Mouse (Mus musculus): Measurements from ENCODE around the gene Serpina3n. TPM values are rescaled to one million over a fixed set of nuclear protein-coding genes. Genes with fewer than 3 reads are reported as not detected.

Gene Serpina3n
- polyA plus RNA-seq, 1 experiment from 2014 or later, result not detected

GRCm38 (mm10) chr12:104422615-104423392 lies 16.3 kb downstream of the Serpina3n start:
- no peak overlapping the region for H3K4me3 ChIP-seq (ENCODE audit: low read depth, low read length)

DNA sequence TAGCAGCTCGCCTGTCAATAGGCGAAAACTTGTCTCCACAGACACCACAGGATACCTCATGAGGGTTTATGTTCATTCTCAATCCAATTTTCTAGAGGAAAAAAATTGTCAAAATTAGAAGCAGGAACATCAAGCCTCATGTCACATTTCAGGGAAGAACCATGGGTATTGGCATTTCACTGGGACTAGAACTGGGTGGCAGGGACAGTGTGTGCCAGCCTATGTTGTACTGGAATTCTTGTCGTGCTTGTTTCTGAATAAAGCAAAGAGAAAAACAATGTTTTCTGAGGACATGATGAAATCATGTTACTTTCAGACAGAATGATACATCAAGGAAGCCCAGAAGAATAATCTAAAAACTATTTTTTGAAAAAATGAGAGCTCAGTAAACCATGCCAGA lies 19.1 kb downstream of the Serpina3n start:
- WGBS, result 72% methylated on average over 3 of the region's 3 CpGs

More at GRCm38 (mm10) chr12:104422615-104423392, 16.3 kb downstream of the Serpina3n start:
- Histone ChIP-seq H3K36me3 (ENCODE audit: control insufficient read depth, insufficient read depth, low read length) (no peaks in the 10 kb centered on the region), H3K27ac (ENCODE audit: low read length) (no peak overlapping the region), H3K9me3 (ENCODE audit: control insufficient read depth, low read depth, low read length) (no peaks in the 10 kb centered on the region), H3K27me3 (ENCODE audit: control insufficient read depth, insufficient read depth, low read length) (no peaks in the 10 kb centered on the region), H3K4me2 (replicated peaks; ENCODE audit: low read depth, low read length) (no peak overlapping the region), H3K9ac (replicated peaks; ENCODE audit: low read depth, low read length) (no peak overlapping the region), H3K4me1 (ENCODE audit: control insufficient read depth, insufficient read depth, low read length) (no peaks in the 10 kb centered on the region)
- 69% methylated on average over 11 of the region's 11 CpGs for WGBS
- ATAC-seq (ENCODE audit: insufficient number of reproducible peaks, insufficient read depth, low FRiP score, low read depth), result no peak

GRCm38 (mm10) chr12:104426915-104427314 lies 20.4 kb downstream of the Serpina3n start:
- Histone ChIP-seq H3K9ac (replicated peaks; ENCODE audit: low read depth, low read length) (no peak overlapping the region), H3K9me3 (ENCODE audit: control insufficient read depth, low read depth, low read length) (no peaks in the 10 kb centered on the region)
- ATAC-seq (ENCODE audit: insufficient number of reproducible peaks, insufficient read depth, low FRiP score, low read depth), result 0 out of 2 replicates have a peak, but pooled peaks have one; percentile 10

More for the DNA sequence above, 19.1 kb downstream of the Serpina3n start:
- no peak overlapping the region for H3K27ac ChIP-seq (ENCODE audit: low read length)
- no peak for ATAC-seq (ENCODE audit: insufficient number of reproducible peaks, insufficient read depth, low FRiP score, low read depth)
- H3K4me3 ChIP-seq (ENCODE audit: low read depth, low read length), result no peak overlapping the region
- H3K4me1 ChIP-seq (ENCODE audit: control insufficient read depth, insufficient read depth, low read length), result no peaks in the 10 kb centered on the region
- no peak overlapping the region for H3K9ac ChIP-seq (replicated peaks; ENCODE audit: low read depth, low read length)
- no peak overlapping the region for H3K4me2 ChIP-seq (replicated peaks; ENCODE audit: low read depth, low read length)
- H3K27me3 ChIP-seq (ENCODE audit: control insufficient read depth, insufficient read depth, low read length), result no peaks in the 10 kb centered on the region
- no peaks in the 10 kb centered on the region for H3K36me3 ChIP-seq (ENCODE audit: control insufficient read depth, insufficient read depth, low read length)
- no peaks in the 10 kb centered on the region for H3K9me3 ChIP-seq (ENCODE audit: control insufficient read depth, low read depth, low read length)

DNA sequence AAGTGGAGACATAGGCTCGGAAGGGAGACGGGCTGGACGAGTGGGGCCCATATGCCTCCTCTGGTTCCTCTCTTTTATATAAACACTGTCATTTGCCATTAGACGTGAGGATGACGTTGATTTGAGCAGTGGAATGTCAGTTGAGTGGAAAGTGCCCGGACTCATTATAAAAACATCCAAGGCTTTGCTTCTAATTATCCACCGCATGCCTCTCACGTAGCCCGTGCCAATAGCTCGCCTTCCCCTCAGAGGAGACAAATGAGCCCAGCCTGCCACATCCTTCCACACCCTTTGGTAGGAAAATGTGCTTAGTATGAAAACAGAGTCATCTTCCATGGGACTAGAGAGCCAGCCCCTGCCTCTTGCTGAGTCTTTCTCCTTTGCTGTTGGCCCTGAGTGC lies 24.8 kb downstream of the Serpina3n start:
- Histone ChIP-seq H3K4me3 (ENCODE audit: low read depth, low read length) (no peak overlapping the region), H3K4me1 (ENCODE audit: control insufficient read depth, insufficient read depth, low read length) (no peaks in the 10 kb centered on the region), H3K9me3 (ENCODE audit: control insufficient read depth, low read depth, low read length) (no peaks in the 10 kb centered on the region), H3K27me3 (ENCODE audit: control insufficient read depth, insufficient read depth, low read length) (no peaks in the 10 kb centered on the region), H3K4me2 (replicated peaks; ENCODE audit: low read depth, low read length) (no peak overlapping the region), H3K27ac (ENCODE audit: low read length) (no peak overlapping the region), H3K9ac (replicated peaks; ENCODE audit: low read depth, low read length) (no peak overlapping the region), H3K36me3 (ENCODE audit: control insufficient read depth, insufficient read depth, low read length) (no peaks in the 10 kb centered on the region)
- 57% methylated on average over 10 of the region's 10 CpGs for WGBS
- ATAC-seq (ENCODE audit: insufficient number of reproducible peaks, insufficient read depth, low FRiP score, low read depth), result no peak

More at GRCm38 (mm10) chr12:104426915-104427314, 20.4 kb downstream of the Serpina3n start:
- WGBS, result 8% methylated on average over 7 of the region's 7 CpGs
- H3K36me3 ChIP-seq (ENCODE audit: control insufficient read depth, insufficient read depth, low read length), result no peaks in the 10 kb centered on the region
- no peaks in the 10 kb centered on the region for H3K4me1 ChIP-seq (ENCODE audit: control insufficient read depth, insufficient read depth, low read length)
- H3K4me2 ChIP-seq (replicated peaks; ENCODE audit: low read depth, low read length), result no peak overlapping the region
- no peaks in the 10 kb centered on the region for H3K27me3 ChIP-seq (ENCODE audit: control insufficient read depth, insufficient read depth, low read length)
- no peak overlapping the region for H3K4me3 ChIP-seq (ENCODE audit: low read depth, low read length)
- no peak overlapping the region for H3K27ac ChIP-seq (ENCODE audit: low read length)

DNA sequence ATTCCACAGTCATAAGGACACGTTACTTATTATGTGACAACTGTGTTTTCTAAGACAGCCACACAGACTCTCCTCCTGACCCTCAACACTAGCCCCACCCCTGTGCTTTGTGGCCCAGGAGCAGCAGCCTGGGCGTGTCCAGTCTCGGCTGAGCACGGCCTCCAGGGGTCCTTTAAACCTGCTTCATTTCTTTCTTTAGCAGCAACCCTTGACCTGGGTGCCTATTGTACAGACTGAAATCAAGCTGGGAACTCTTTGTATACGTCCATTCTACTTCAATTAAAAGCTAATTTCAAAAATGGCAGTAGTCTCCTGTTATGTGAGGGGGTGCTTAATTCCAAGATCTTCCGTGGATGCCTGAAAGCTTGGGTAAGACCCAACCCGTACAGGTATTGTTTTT lies 26.7 kb downstream of the Serpina3n start:
- H3K9ac ChIP-seq (replicated peaks; ENCODE audit: low read depth, low read length), result no peak overlapping the region
- no peaks in the 10 kb centered on the region for H3K9me3 ChIP-seq (ENCODE audit: control insufficient read depth, low read depth, low read length)
- no peak for ATAC-seq (ENCODE audit: insufficient number of reproducible peaks, insufficient read depth, low FRiP score, low read depth)
- no peak overlapping the region for H3K4me3 ChIP-seq (ENCODE audit: low read depth, low read length)
- H3K27me3 ChIP-seq (ENCODE audit: control insufficient read depth, insufficient read depth, low read length), result no peaks in the 10 kb centered on the region
- WGBS, result 53% methylated on average over 7 of the region's 7 CpGs
- H3K4me2 ChIP-seq (replicated peaks; ENCODE audit: low read depth, low read length), result no peak overlapping the region
- no peaks in the 10 kb centered on the region for H3K36me3 ChIP-seq (ENCODE audit: control insufficient read depth, insufficient read depth, low read length)
- H3K4me1 ChIP-seq (ENCODE audit: control insufficient read depth, insufficient read depth, low read length), result no peaks in the 10 kb centered on the region
- H3K27ac ChIP-seq (ENCODE audit: low read length), result no peak overlapping the region

DNA sequence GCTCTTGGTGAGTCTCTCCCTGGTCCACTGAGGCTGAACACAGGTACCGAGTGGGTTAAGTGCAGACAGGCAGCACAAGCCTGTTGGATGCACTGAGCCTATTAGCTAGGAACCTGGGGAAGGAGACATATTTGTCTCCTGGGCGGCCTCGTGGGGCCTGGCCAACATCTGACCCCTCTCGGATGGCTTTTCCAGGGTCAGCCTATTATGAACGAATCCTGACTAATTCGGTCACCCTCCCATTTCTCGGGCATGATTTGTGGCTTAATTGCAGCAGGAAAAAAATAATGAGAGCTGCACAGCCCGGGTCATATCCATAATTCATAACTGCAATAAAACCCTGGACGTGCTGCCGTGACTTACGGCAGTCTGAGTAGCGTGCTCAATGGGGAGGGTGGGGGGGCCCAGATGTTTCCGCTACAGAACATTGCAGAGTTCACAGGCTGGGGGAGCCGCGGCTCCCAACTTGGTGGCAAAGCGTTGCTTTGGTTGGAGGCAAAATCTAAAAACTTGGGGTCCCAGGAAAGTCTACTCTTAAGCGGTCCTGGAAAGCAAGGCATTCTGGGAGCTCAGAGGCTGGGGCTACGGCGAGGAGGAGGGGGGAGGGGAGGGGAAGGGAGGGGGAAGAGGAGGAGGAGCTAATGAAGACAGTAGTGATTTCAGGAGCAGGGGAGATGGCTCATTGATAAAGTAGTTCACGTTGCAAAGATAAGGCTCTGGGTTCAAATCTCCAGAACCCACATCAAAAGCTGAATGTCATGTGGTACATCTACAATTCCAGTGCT lies 27.6 kb downstream of the Serpina3n start:
- no peak overlapping the region for H3K9ac ChIP-seq (replicated peaks; ENCODE audit: low read depth, low read length)
- H3K4me2 ChIP-seq (replicated peaks; ENCODE audit: low read depth, low read length), result no peak overlapping the region
- H3K9me3 ChIP-seq (ENCODE audit: control insufficient read depth, low read depth, low read length), result no peaks in the 10 kb centered on the region
- H3K27me3 ChIP-seq (ENCODE audit: control insufficient read depth, insufficient read depth, low read length), result no peaks in the 10 kb centered on the region
- H3K4me1 ChIP-seq (ENCODE audit: control insufficient read depth, insufficient read depth, low read length), result no peaks in the 10 kb centered on the region
- no peaks in the 10 kb centered on the region for H3K36me3 ChIP-seq (ENCODE audit: control insufficient read depth, insufficient read depth, low read length)
- no peak overlapping the region for H3K4me3 ChIP-seq (ENCODE audit: low read depth, low read length)
- ATAC-seq (ENCODE audit: insufficient number of reproducible peaks, insufficient read depth, low FRiP score, low read depth), result no peak
- WGBS, result 61% methylated on average over 20 of the region's 20 CpGs
- H3K27ac ChIP-seq (ENCODE audit: low read length), result no peak overlapping the region

- no peak overlapping the region for H3K9ac ChIP-seq (replicated peaks; ENCODE audit: low read depth, low read length)
- no peaks in the 10 kb centered on the region for H3K9me3 ChIP-seq (ENCODE audit: control insufficient read depth, low read depth, low read length)
- no peaks in the 10 kb centered on the region for H3K36me3 ChIP-seq (ENCODE audit: control insufficient read depth, insufficient read depth, low read length)
- no peaks in the 10 kb centered on the region for H3K27me3 ChIP-seq (ENCODE audit: control insufficient read depth, insufficient read depth, low read length)
- no peaks in the 10 kb centered on the region for H3K4me1 ChIP-seq (ENCODE audit: control insufficient read depth, insufficient read depth, low read length)
- H3K27ac ChIP-seq (ENCODE audit: low read length), result no peak overlapping the region
- no peak overlapping the region for H3K4me2 ChIP-seq (replicated peaks; ENCODE audit: low read depth, low read length)
- WGBS, result 10% methylated on average over 22 of the region's 22 CpGs
- no peak overlapping the region for H3K4me3 ChIP-seq (ENCODE audit: low read depth, low read length)
- no peak for ATAC-seq (ENCODE audit: insufficient number of reproducible peaks, insufficient read depth, low FRiP score, low read depth)
Observed at GRCm38 (mm10) chr12:104440087-104440760, 33.7 kb downstream of the Serpina3n start.

DNA sequence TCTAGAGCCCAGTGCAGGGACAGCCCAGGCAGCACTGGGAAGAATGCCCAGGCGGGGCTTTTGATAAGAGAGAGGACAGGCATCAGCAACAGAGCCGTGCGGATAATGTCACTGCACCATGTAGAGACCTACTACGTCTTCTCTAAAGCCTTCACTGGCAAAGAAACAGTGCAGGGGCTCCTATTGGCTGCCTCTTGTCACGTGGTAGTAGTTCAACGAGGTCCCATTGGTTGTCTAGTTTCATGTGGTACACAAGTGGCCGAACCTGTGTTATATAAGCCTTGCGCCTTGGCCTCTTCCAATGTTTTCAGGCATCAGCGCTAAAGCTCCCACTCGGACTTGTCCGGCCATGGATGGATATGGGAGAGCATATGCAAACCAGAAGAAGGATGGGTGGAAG lies 37.2 kb downstream of the Serpina3n start:
- H3K9ac ChIP-seq (replicated peaks; ENCODE audit: low read depth, low read length), result no peak overlapping the region
- no peaks in the 10 kb centered on the region for H3K4me1 ChIP-seq (ENCODE audit: control insufficient read depth, insufficient read depth, low read length)
- no peaks in the 10 kb centered on the region for H3K27me3 ChIP-seq (ENCODE audit: control insufficient read depth, insufficient read depth, low read length)
- no peaks in the 10 kb centered on the region for H3K9me3 ChIP-seq (ENCODE audit: control insufficient read depth, low read depth, low read length)
- 86% methylated on average over 11 of the region's 11 CpGs for WGBS
- ATAC-seq (ENCODE audit: insufficient number of reproducible peaks, insufficient read depth, low FRiP score, low read depth), result no peak
- no peaks in the 10 kb centered on the region for H3K36me3 ChIP-seq (ENCODE audit: control insufficient read depth, insufficient read depth, low read length)
- H3K4me3 ChIP-seq (ENCODE audit: low read depth, low read length), result no peak overlapping the region
- no peak overlapping the region for H3K4me2 ChIP-seq (replicated peaks; ENCODE audit: low read depth, low read length)
- H3K27ac ChIP-seq (ENCODE audit: low read length), result no peak overlapping the region
